Comparison of ENCODE assay signal across 8 mouse cellular contexts in the genomic region with DNA sequence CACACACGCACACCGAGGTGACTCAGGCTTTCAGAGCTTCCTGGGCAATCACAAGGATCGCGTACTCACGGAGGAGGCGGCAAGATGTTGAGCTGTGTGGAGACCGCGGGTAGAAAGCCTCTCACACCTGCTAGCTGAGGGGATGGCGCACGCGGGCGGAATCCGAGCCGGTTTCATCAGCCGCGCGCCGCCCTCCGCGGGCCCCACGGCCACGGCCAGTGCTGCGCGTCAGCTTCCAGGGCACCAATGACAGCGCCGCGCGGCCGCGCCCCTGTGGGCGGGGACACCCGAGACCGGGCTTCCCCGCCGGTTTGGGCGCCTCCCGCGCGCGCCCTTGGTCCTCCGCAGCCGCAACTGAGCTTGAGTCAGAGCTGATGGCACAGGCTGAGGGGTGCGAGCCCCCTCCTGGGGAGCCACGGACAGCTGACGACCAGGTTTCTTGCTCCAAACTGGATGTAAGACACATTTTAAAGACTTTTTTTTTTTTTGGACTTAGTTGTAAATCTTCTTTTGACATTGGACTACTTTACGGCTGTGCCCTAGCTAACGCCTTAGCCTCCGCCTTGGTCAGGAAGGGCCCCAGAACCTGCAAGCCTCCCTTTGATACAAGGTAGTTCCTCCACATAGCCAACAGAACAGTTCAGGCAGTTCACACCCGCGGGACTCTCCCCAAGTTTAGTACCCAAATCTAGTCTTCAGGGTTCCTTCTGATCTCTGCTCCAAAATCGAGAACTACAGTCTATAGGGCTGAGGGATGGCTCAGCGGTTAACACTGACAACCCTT. TPM values are rescaled to one million over a fixed set of nuclear protein-coding genes. Genes with fewer than 3 reads are reported as not detected.
DNase-seq lines count a peak whose midpoint lies in the region; ATAC-seq and TF ChIP-seq lines count a peak whose summit lies in the region.

Gene Slc7a1 (minus strand): TSS at position 245 of the 784 bp plus-strand sequence.

- H3K4me3 ChIP-seq in hindbrain, embryonic 16.5 days (ENCODE audit: low read length), result peak within 1 kb of the TSS; percentile 78
- H3K4me3 ChIP-seq in left cerebral cortex, adult 2 months, result peak within 1 kb of the TSS; percentile 84

- H3K9me3 ChIP-seq in hindbrain, embryonic 16.5 days (ENCODE audit: control insufficient read depth, low read length), result no peaks in the 10 kb centered on the region

- peak; percentile 94 for DNase-seq in T-cell, adult 2 months (ENCODE audit: low spot score)
- DNase-seq in cerebellum, postnatal 36 days, result peak; percentile 82 to 86
- DNase-seq in gastrocnemius, adult 18-20 months (ENCODE audit: low spot score), result peak; percentile 81
- DNase-seq in left cerebral cortex, adult 2 months (ENCODE audit: extremely low spot score in 1 of 2, low spot score in 2 of 2), result peak; percentile 89 to 90
- peak; percentile 89 to 92 for DNase-seq in right cerebral cortex, adult 2 months (ENCODE audit: low spot score in 2 of 2)
- DNase-seq in urinary bladder, postnatal 14 days (ENCODE audit: low spot score), result peak; percentile 93

- H3K9ac ChIP-seq in hindbrain, embryonic 16.5 days (ENCODE audit: low read depth, low read length), result peak within 1 kb of the TSS; percentile 79

- no peak; the same call in 1 of the 2 replicates for TF ChIP-seq CTCF in left cerebral cortex, adult 2 months (IDR thresholded peaks at IDR 0.05)

- intact Hi-C loops in left cerebral cortex, adult 2 months (cut with DNase I), result no loop called here

- peak within 1 kb of the TSS; percentile 67 for H3K27ac ChIP-seq in hindbrain, embryonic 16.5 days (ENCODE audit: low read depth, low read length)
- H3K27ac ChIP-seq in left cerebral cortex, adult 2 months, result peak within 1 kb of the TSS; percentile 89

- no peaks in the 10 kb centered on the region for H3K36me3 ChIP-seq in hindbrain, embryonic 16.5 days (ENCODE audit: control insufficient read depth, insufficient read depth, low read length)

- H3K27me3 ChIP-seq in hindbrain, embryonic 16.5 days (replicated peaks; ENCODE audit: control insufficient read depth, insufficient read depth, low read length), result no peaks in the 10 kb centered on the region

- peak; percentile 95 for ATAC-seq in hindbrain, embryonic 16.5 days
- peak; percentile 84 for ATAC-seq in megakaryocyte, adult 5-6 weeks (ENCODE audit: poor library complexity, severe bottlenecking)

- peaks cover 12% of the 10 kb centered on the region for H3K4me1 ChIP-seq in hindbrain, embryonic 16.5 days (ENCODE audit: control insufficient read depth, insufficient read depth, low read depth, low read length)

- 3% methylated on average over 39 of the region's 52 CpGs for WGBS in hindbrain, embryonic 16.5 days

- H3K4me2 ChIP-seq in hindbrain, embryonic 16.5 days (ENCODE audit: low read length), result peak within 1 kb of the TSS; percentile 93

RNA-seq across cellular contexts. Expression of gene Slc7a1, which starts in this region (rescaled TPM):
- total RNA-seq in gastrocnemius, adult 18-20 months (2021), result 1 to 10 TPM; 1.3 to 2.2 TPM
- 39.0 and 48.5 TPM in 2 replicates for polyA plus RNA-seq in hindbrain, embryonic 16.5 days (2015; fragmentation: Nextera tagmentation; extraction: Ambion mirVana)
- 10 to 100 TPM; 27.3 to 28.7 TPM for total RNA-seq in left cerebral cortex, adult 2 months (2021)
- total RNA-seq in megakaryocyte, adult 5-6 weeks (2015), result 17.2 and 18.6 TPM in 2 replicates
- 7.6 and 12.3 TPM in 2 replicates for total RNA-seq in megakaryocyte, adult 5-6 weeks (2017)

Comparison
In these comparisons a context has a peak if more than half of its experiments do, and no peak if none do; other contexts are left out.
1. Peak in every context shown above with its lines: DNase-seq, ATAC-seq, H3K4me3 ChIP-seq and H3K27ac ChIP-seq.